Mouse (Mus musculus) hindbrain, embryonic 13.5 days (tissue): ENCODE data around the gene Dnajc15. TPM values are rescaled to one million over a fixed set of nuclear protein-coding genes. Genes with fewer than 3 reads are reported as not detected.

Experiments
- ATAC-seq: fragments of 200-750 bp; cut with Nextera tagmentation; 2 replicates; pipeline ENCODE4 v1.8.0; 2017; ENCODE audit warnings: moderate TSS enrichment; ENCODE audit not compliant: low FRiP score
- H3K27ac ChIP-seq: fragments of 300-500 bp; sonication (generic); 2 replicates; pipeline ENCODE4 v1.5.1; 2015; ENCODE audit warnings: inconsistent platforms, mild to moderate bottlenecking, moderate library complexity
- H3K27me3 ChIP-seq: fragments of 300-500 bp; sonication (generic); 2 replicates; pipeline ENCODE4 v1.6.1; 2015; ENCODE audit warnings: mild to moderate bottlenecking, inconsistent platforms
- H3K36me3 ChIP-seq: fragments of 300-500 bp; sonication (generic); 2 replicates; pipeline ENCODE4 v1.6.1; 2015; ENCODE audit warnings: mild to moderate bottlenecking, inconsistent platforms
- H3K4me1 ChIP-seq: fragments of 300-500 bp; sonication (generic); replicated peaks from 2 replicates; pipeline ENCODE4 v1.6.1; 2015; ENCODE audit warnings: inconsistent platforms
- H3K4me2 ChIP-seq: fragments of 300-500 bp; sonication (generic); 2 replicates; pipeline ENCODE4 v1.6.1; 2015; ENCODE audit warnings: inconsistent platforms, mild to moderate bottlenecking, moderate library complexity
- H3K4me3 ChIP-seq: fragments of 300-500 bp; sonication (generic); 2 replicates; pipeline ENCODE4 v1.5.1; 2015; ENCODE audit warnings: mild to moderate bottlenecking, inconsistent platforms
- H3K9ac ChIP-seq: fragments of 300-500 bp; sonication (generic); 2 replicates; pipeline ENCODE4 v1.6.1; 2015; ENCODE audit warnings: mild to moderate bottlenecking, inconsistent platforms
- H3K9me3 ChIP-seq: fragments of 300-500 bp; sonication (generic); 2 replicates; pipeline ENCODE4 v1.6.1; 2016; ENCODE audit warnings: inconsistent platforms
- WGBS: fragments of 180-500 bp; shearing (Covaris S2); methylation state at CpG from one replicate; pipeline ENCODE4 v1.1.7; 2015; 5-methylcytosine and 5-hydroxymethylcytosine counted together
- polyA plus RNA-seq: library from polyadenylated mRNA; unstranded; fragments of >200 nt; fragmentation: Nextera tagmentation; extraction: Ambion mirVana; gene quantifications from 2 replicates; pipeline ENCODE4 v1.2.1, GENCODE M21; 2015

Gene Dnajc15
- polyA plus RNA-seq, 1 experiment from 2014 or later: 90.8 TPM

DNA sequence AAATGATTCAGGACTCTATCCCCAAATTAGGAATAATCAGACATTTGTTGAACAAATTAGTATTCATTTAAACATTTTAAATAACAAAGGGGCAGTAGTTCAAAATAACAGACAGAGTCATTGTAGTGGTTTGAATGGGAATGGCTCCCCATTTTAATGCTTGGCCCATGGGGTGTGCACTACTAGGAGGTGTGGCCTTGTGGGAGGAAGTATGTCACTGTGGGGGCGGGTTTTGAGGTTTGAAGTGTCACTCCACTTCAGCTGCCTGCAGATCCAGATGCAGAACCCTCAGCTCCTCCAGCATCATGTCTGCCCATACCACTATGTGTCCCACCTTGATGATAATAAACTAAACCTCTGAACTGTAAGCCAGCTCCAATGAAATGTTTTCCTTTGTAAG, 26.6 kb downstream of the Dnajc15 start:
- no peaks in the 10 kb centered on the region; the same call in 1 of the 2 replicates for H3K36me3 ChIP-seq
- H3K27ac ChIP-seq: no peak overlapping the region
- H3K4me3 ChIP-seq: no peak overlapping the region
- H3K4me2 ChIP-seq: no peak overlapping the region
- no peak overlapping the region for H3K9ac ChIP-seq
- no peaks in the 10 kb centered on the region for H3K9me3 ChIP-seq
- no peaks in the 10 kb centered on the region for H3K27me3 ChIP-seq
- WGBS: 86% methylated on average over 1 of the region's 1 CpGs
- no peak for ATAC-seq
- H3K4me1 ChIP-seq: no peaks in the 10 kb centered on the region

DNA sequence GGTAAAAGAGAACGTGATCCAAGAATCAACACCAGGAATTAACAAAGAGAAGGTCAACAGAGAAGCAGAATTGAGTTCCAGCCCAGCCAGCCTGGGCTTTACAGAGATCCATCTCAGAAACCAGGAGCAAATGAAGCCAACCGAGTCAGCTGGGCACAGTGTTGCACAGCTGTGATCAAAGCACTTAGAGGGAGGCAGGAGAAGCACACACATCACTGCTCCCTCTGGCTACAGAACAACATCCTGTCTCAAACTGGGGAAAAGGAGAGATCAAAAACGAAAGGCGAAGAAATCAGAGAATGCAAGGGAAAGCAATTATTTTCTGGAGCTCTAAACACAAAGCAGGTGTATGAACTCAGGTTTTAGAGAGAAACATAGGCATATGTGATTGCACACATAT, 28.7 kb downstream of the Dnajc15 start:
- H3K27ac ChIP-seq: no peak overlapping the region
- H3K9me3 ChIP-seq: no peaks in the 10 kb centered on the region
- H3K36me3 ChIP-seq: no peaks in the 10 kb centered on the region
- H3K4me2 ChIP-seq: no peak overlapping the region
- no peaks in the 10 kb centered on the region for H3K27me3 ChIP-seq
- H3K4me3 ChIP-seq: no peak overlapping the region
- 64% methylated on average over 4 of the region's 4 CpGs for WGBS
- no peak for ATAC-seq
- no peaks in the 10 kb centered on the region for H3K4me1 ChIP-seq
- no peak overlapping the region for H3K9ac ChIP-seq

DNA sequence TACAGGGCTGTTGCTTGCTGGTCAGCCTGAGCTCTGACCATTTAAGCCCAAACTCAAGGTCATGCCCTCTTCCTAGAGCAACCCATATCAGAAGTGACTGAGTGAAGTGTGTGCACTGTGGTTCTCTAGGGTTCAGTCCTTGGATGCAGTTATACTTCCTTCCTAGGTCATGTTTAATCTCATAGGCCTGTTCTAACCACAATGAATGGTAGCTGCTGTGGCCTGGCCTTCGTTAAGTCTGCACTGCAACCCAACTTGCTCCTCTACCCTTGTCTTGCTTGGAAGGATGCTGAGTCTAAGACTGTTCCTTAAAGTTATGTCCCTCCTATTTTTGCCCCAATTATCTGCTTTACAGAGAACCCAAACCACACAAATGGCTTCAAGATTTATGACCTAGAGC, 29.4 kb downstream of the Dnajc15 start:
- Histone ChIP-seq H3K27me3 (no peaks in the 10 kb centered on the region), H3K27ac (no peak overlapping the region), H3K36me3 (no peaks in the 10 kb centered on the region), H3K9me3 (no peaks in the 10 kb centered on the region), H3K4me3 (no peak overlapping the region), H3K4me2 (no peak overlapping the region), H3K9ac (no peak overlapping the region), H3K4me1 (no peaks in the 10 kb centered on the region)
- WGBS: 96% methylated on average over 1 of the region's 1 CpGs
- no peak for ATAC-seq

DNA sequence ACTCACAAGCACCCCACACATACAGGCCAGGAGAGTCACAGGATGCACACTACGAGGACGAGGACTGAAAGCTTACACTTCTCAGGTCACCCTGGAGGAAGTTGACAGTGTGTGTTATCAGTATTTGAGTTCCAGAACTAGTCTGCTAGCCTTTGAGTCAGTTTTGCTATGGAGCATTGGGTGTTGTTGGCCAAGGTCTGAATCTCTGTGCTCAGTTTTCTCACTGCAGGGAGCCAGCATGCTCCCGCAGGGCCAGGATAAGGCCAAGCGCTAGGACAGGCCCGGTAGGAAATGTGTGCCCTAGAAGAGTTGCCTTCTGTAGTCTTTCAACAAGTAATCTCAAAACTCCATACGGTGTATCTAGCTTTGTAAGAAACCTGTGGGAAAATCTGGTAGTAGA, 34.4 kb downstream of the Dnajc15 start:
- Histone ChIP-seq H3K4me3 (no peak overlapping the region), H3K9me3 (no peaks in the 10 kb centered on the region), H3K27ac (no peak overlapping the region), H3K36me3 (no peaks in the 10 kb centered on the region), H3K4me2 (no peak overlapping the region), H3K4me1 (no peaks in the 10 kb centered on the region), H3K9ac (no peak overlapping the region), H3K27me3 (no peaks in the 10 kb centered on the region)
- WGBS: 79% methylated on average over 6 of the region's 6 CpGs
- ATAC-seq: no peak

DNA sequence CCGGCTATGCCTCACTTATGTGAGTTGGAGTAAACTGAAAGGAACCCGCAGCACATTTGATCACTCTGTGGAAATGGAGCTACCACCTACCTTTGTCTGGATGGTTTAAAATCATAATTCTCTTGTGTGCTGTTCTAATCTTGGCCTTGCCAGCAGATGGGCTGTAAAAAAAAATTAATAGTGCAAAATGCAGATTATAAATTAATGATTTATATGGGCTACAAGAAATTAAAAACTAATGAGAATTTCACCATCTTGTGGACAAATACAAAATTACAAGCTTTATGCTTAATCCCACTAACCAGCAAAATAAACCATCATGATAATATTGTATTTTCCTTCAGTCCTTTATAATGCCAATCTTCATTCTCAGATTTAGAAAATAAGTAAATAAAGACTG, 34.8 kb downstream of the Dnajc15 start:
- Histone ChIP-seq H3K9ac (no peak overlapping the region), H3K9me3 (no peaks in the 10 kb centered on the region), H3K36me3 (no peaks in the 10 kb centered on the region), H3K4me2 (no peak overlapping the region), H3K4me1 (no peaks in the 10 kb centered on the region), H3K27ac (no peak overlapping the region), H3K27me3 (no peaks in the 10 kb centered on the region), H3K4me3 (no peak overlapping the region)
- 82% methylated on average over 2 of the region's 2 CpGs for WGBS
- ATAC-seq: no peak

DNA sequence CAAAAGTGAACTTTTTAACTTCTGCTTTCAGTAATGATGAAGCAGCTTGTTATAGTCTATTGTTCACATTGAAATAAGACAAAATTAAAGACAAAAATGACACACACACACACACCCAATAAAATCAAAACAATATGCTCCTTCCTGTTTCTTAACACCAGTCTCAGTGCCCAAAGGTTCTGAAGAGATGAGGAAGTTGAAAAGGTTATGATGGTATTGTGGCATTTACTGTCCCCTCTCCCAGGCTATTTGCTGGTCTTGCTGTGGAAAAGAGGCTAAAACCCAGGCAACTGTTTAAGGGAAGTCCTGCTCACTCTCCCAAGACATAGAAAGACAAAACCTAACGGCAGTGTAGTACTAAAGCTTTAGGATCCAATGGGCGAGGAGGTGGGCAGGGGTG, 38.1 kb downstream of the Dnajc15 start:
- no peak overlapping the region for H3K4me3 ChIP-seq
- no peak overlapping the region for H3K4me2 ChIP-seq
- WGBS: 84% methylated on average over 2 of the region's 2 CpGs
- no peaks in the 10 kb centered on the region for H3K27me3 ChIP-seq
- H3K4me1 ChIP-seq: no peaks in the 10 kb centered on the region
- H3K9me3 ChIP-seq: no peaks in the 10 kb centered on the region
- H3K9ac ChIP-seq: no peak overlapping the region
- no peak for ATAC-seq
- H3K36me3 ChIP-seq: no peaks in the 10 kb centered on the region
- no peak overlapping the region for H3K27ac ChIP-seq

DNA sequence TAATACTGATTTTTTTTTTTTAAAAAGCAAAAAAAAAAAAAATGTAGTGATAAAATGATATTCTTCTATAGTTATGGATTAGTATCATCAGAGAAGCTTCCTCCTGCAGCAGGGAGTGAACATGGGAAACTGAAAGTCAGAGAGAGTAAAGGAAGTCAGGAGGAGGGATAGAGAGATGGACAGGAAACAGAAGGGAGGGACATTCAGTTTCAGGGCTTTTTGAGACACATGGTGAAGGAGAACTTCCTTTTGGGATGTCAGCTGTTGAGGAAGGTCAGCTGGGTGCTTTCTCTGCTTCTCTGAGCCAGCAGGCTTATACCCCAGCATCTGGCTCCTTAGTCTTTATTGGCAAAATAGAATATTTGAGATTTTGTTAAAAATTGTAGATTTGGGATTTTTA, 42.6 kb downstream of the Dnajc15 start:
- Histone ChIP-seq H3K9ac (no peak overlapping the region), H3K4me3 (no peak overlapping the region)
- no peak for ATAC-seq

DNA sequence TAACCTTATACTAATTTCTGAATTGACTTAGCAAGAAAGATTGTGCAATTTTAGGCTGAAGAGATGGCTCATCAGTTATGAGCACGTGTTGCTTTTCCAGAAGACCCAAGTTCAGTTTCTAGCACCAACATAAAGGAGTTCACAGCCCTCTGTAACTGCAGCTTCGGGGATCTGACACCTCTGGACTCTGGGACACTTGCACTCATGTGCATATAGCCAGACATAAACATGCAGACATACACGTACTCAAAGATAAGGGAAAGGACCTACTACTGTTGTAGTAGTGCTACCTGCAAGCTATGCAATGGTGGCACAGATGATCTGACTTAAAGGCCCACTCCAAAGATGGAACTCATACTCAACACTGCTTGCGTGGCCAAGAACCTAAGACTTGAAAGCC, 43.0 kb downstream of the Dnajc15 start:
- 93% methylated on average over 4 of the region's 4 CpGs for whole genome bisulfite sequencing
- H3K27ac ChIP-seq: no peak overlapping the region
- no peak overlapping the region for H3K9ac ChIP-seq
- H3K4me1 ChIP-seq: no peaks in the 10 kb centered on the region
- no peaks in the 10 kb centered on the region for H3K9me3 ChIP-seq
- H3K4me3 ChIP-seq: no peak overlapping the region
- no peaks in the 10 kb centered on the region for H3K27me3 ChIP-seq
- H3K4me2 ChIP-seq: no peak overlapping the region
- no peaks in the 10 kb centered on the region for H3K36me3 ChIP-seq
- no peak for ATAC-seq

More for the DNA sequence above, 42.6 kb downstream of the Dnajc15 start:
- H3K27me3 ChIP-seq: no peaks in the 10 kb centered on the region
- H3K4me1 ChIP-seq: no peaks in the 10 kb centered on the region
- H3K27ac ChIP-seq: no peak overlapping the region
- no peaks in the 10 kb centered on the region for H3K9me3 ChIP-seq
- H3K4me2 ChIP-seq: no peak overlapping the region
- no peaks in the 10 kb centered on the region for H3K36me3 ChIP-seq

DNA sequence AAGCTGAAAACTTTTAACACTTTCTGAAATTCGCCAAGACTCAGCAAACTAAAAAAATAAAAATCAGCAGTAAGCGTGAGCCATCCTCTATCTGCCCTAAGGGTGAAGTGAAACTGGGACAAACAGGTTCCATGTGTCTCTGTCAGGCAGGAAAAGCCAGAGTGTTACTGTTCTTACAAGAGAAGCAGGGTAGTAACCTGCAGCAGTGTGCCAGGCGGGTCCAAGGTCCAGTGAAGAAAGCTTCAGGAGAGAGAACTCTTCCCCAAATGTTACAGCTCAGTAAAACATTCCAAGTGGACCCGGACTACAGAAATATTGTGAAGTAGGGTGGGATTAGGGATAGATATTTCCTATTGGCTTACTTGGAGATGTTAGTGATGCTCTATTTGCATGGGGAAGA, 45.3 kb downstream of the Dnajc15 start:
- no peaks in the 10 kb centered on the region for H3K27me3 ChIP-seq
- no peak overlapping the region for H3K4me2 ChIP-seq
- no peaks in the 10 kb centered on the region for H3K36me3 ChIP-seq
- H3K27ac ChIP-seq: no peak overlapping the region
- H3K4me1 ChIP-seq: no peaks in the 10 kb centered on the region
- H3K4me3 ChIP-seq: no peak overlapping the region
- WGBS: 85% methylated on average over 4 of the region's 4 CpGs
- H3K9ac ChIP-seq: no peak overlapping the region
- H3K9me3 ChIP-seq: no peaks in the 10 kb centered on the region
- no peak for ATAC-seq

DNA sequence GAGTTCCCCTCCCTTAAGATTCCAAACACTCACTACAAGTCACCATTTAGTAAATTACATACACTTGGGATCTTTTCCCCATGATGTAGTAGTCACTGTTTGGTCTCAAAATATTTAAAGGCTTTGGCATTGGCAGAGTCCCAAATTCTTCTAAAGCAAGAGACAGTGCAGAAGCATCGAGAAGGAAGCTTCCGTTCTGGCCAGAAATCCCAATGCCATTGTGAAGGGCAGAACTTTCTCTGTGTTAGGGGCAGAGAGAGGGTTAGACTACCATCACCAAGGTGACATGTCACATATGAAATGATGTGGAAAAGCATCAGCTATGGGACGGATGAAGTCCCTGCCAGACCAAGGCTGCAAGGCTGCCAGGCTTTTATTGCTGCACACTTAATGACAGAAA, 49.0 kb downstream of the Dnajc15 start:
- 76% methylated on average over 3 of the region's 3 CpGs for WGBS
- H3K27ac ChIP-seq: no peak overlapping the region
- H3K27me3 ChIP-seq: no peaks in the 10 kb centered on the region
- no peaks in the 10 kb centered on the region for H3K4me1 ChIP-seq
- ATAC-seq: no peak
- H3K9ac ChIP-seq: no peak overlapping the region
- H3K9me3 ChIP-seq: no peaks in the 10 kb centered on the region
- H3K4me3 ChIP-seq: no peak overlapping the region
- no peak overlapping the region for H3K4me2 ChIP-seq
- 0 out of 2 replicates have a peak, but pooled peaks cover 6% of the 10 kb centered on the region for H3K36me3 ChIP-seq

DNA sequence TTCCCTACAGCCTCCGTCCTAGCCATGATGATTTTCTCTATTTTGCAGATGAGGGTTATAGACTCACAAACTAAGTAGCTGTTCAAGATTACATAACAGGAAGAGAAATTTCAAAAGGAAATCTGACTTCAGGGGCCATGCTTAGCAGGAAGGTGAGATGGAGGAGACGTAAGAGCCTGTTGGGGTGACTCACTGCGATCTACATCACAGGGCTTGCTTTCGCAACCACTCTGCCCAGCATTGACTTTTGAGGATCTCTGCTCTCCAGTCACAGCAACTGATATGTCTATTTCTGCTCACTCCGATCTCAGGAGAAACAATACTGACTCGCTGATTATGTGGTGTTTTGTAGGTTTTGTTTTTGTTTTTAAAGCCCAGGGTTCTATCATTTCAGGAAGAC, 49.8 kb downstream of the Dnajc15 start:
- no peaks in the 10 kb centered on the region for H3K9me3 ChIP-seq
- 95% methylated on average over 6 of the region's 6 CpGs for WGBS
- no peak for ATAC-seq

DNA sequence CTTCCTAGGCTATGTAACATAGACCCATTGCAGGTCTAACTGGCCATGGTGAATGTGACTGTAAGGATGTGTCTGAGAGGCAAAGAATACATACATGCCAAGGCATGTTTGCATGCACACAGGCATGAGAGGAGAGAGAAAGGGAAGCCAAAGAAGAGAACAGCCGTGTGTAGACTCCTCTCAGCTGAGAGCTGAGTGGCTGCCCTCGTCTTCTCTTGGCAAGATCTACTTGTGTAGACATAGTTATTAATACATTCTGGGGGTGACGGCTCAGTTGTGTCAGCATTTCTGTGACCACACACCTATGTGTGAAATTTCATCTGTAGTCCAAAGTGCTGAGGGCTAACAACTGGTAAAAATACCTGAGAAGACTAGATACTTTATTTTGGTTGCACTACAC, 55.1 kb downstream of the Dnajc15 start:
- H3K27me3 ChIP-seq: no peaks in the 10 kb centered on the region
- 94% methylated on average over 3 of the region's 3 CpGs for WGBS
- no peaks in the 10 kb centered on the region for H3K9me3 ChIP-seq
- no peak overlapping the region for H3K27ac ChIP-seq
- no peak overlapping the region for H3K4me2 ChIP-seq
- 0 out of 2 replicates have a peak, but pooled peaks cover 6% of the 10 kb centered on the region for H3K36me3 ChIP-seq
- H3K4me3 ChIP-seq: no peak overlapping the region
- no peak for ATAC-seq
- no peak overlapping the region for H3K9ac ChIP-seq
- peaks cover 10% of the 10 kb centered on the region for H3K4me1 ChIP-seq

More for the DNA sequence above, 49.8 kb downstream of the Dnajc15 start:
- Histone ChIP-seq H3K4me3 (no peak overlapping the region), H3K27me3 (no peaks in the 10 kb centered on the region), H3K9ac (no peak overlapping the region), H3K4me2 (no peak overlapping the region), H3K4me1 (no peaks in the 10 kb centered on the region), H3K27ac (no peak overlapping the region), H3K36me3 (0 out of 2 replicates have a peak, but pooled peaks cover 6% of the 10 kb centered on the region)

DNA sequence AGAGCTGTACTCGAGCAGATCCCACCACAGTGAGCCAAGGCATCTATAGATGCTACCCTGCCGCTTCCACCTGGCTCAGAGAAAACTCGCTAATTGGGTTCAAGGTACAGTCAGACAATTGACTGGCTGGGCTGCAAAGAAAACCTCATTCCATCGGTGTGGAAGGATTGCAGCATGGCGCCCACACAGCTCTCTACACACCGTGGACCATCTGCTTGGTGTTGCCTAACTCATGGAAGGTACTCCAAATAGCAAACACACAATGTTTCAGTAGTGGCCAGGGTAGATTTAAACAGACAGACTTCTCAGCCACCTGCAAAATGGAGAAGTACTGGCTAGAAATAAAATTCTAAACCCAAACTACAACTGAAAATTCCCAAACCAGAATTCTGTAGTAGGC, 57.4 kb downstream of the Dnajc15 start:
- H3K4me1 ChIP-seq: peaks cover 11% of the 10 kb centered on the region
- no peaks in the 10 kb centered on the region for H3K9me3 ChIP-seq
- WGBS: 99% methylated on average over 6 of the region's 6 CpGs
- no peak overlapping the region for H3K9ac ChIP-seq
- 0 out of 2 replicates have a peak, but pooled peaks cover 6% of the 10 kb centered on the region for H3K36me3 ChIP-seq
- ATAC-seq: no peak
- H3K27me3 ChIP-seq: no peaks in the 10 kb centered on the region
- no peak overlapping the region for H3K4me3 ChIP-seq
- H3K4me2 ChIP-seq: no peak overlapping the region
- H3K27ac ChIP-seq: no peak overlapping the region

DNA sequence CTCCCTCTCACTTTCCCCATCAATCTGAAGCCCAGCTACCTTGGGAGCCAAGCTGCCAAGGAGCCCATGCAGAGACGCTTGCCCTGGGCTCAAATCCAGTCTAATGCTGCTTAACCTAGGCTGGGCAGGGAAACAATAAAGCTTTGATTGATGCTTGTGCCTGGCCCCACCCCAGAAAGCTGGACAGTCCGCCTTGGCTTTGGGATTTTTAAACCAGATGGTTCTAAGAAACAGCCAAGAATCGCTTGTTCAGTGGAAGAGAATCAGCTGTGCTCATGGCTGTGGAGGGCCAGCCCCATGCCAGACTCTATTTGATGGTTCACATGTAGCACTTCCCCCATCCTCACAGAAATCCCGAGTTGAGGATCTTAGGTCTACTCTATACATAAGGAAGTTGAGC, 60.0 kb downstream of the Dnajc15 start:
- H3K27me3 ChIP-seq: no peaks in the 10 kb centered on the region
- H3K4me2 ChIP-seq: no peak overlapping the region
- no peak overlapping the region for H3K27ac ChIP-seq
- no peak overlapping the region for H3K9ac ChIP-seq
- no peak for ATAC-seq
- no peak overlapping the region for H3K4me3 ChIP-seq
- no peaks in the 10 kb centered on the region for H3K9me3 ChIP-seq
- no peaks in the 10 kb centered on the region for H3K36me3 ChIP-seq
- 64% methylated on average over 4 of the region's 4 CpGs for WGBS
- H3K4me1 ChIP-seq: peaks cover 11% of the 10 kb centered on the region
